Mouse (Mus musculus): ENCODE data around the gene Hcn1. TPM values are rescaled to one million over a fixed set of nuclear protein-coding genes. Genes with fewer than 3 reads are reported as not detected.

Hcn1 gene
- polyA plus RNA-seq, 1 experiment from 2014 or later, result 0.04 TPM

- H3K9ac ChIP-seq (ENCODE audit: low read depth, low read length), result no peak overlapping the region
- H3K4me2 ChIP-seq, result no peak overlapping the region
- no peak for ATAC-seq (replicated peaks; ENCODE audit: low FRiP score)
- no peaks in the 10 kb centered on the region for H3K27me3 ChIP-seq (replicated peaks; ENCODE audit: control insufficient read depth, insufficient read depth, low read length)
- no peaks in the 10 kb centered on the region for H3K9me3 ChIP-seq (ENCODE audit: control insufficient read depth, low read length)
- H3K36me3 ChIP-seq (ENCODE audit: control insufficient read depth, insufficient read depth, low read length), result no peaks in the 10 kb centered on the region
- no peak overlapping the region for H3K4me3 ChIP-seq (ENCODE audit: low read depth, low read length)
- no peak overlapping the region for H3K27ac ChIP-seq (ENCODE audit: low read depth, low read length)
- no peaks in the 10 kb centered on the region for H3K4me1 ChIP-seq (replicated peaks; ENCODE audit: control insufficient read depth, insufficient read depth, low read length)
- DNase-seq (ENCODE audit: low spot score), result no peak
- WGBS, result 91% methylated on average over 1 of the region's 1 CpGs
Measured at GRCm38 (mm10) chr13:117671851-117672250, 69.7 kb downstream of the Hcn1 start.

DNA sequence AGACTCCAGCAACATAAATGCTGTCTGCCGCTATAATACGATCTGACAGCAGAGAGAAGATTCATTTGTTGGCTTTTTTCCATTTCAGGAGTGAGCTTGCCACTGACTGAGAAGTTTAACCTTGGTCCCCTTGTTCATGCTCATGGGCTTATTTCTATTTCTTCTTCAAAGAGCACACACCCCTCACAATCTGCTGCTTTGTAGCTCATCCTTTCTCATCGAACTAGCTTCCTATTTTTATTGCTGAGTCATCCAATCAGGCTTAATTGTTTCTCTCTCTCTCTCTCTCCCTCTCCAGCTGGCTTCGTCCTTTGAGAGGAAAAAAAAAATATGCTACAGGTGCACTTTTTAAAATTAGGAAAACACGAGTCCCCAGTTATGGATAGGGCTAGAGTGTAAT is 74.3 kb downstream of the Hcn1 start:
- DNase-seq (ENCODE audit: low spot score) (no peak), ATAC-seq (replicated peaks; ENCODE audit: low FRiP score) (no peak)
- Histone ChIP-seq H3K9me3 (ENCODE audit: control insufficient read depth, low read length) (no peaks in the 10 kb centered on the region), H3K27ac (ENCODE audit: low read depth, low read length) (no peak overlapping the region), H3K9ac (ENCODE audit: low read depth, low read length) (no peak overlapping the region), H3K36me3 (ENCODE audit: control insufficient read depth, insufficient read depth, low read length) (no peaks in the 10 kb centered on the region), H3K4me2 (no peak overlapping the region), H3K4me1 (replicated peaks; ENCODE audit: control insufficient read depth, insufficient read depth, low read length) (no peaks in the 10 kb centered on the region), H3K4me3 (ENCODE audit: low read depth, low read length) (no peak overlapping the region), H3K27me3 (replicated peaks; ENCODE audit: control insufficient read depth, insufficient read depth, low read length) (no peaks in the 10 kb centered on the region)
- WGBS, result 80% methylated on average over 5 of the region's 5 CpGs

DNA sequence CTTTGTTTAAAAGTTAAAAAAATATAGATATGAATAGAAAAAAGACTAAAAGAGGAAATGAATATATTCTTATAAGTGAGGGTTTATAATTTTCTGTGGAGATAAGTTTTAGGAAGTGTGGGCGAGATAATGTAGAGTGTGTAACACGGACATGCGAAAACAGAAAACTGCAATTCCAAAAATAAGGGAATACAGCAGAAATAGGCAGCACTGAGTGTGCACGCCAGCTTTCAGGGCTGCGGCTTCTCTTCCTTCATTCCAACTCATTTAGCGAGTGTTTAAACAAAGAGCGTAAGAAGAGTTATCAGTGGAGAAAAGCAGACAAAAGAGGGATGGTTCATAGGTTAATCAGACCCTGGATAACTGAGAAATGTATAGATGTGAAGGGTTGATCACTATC is 85.5 kb downstream of the Hcn1 start:
- 84% methylated on average over 7 of the region's 7 CpGs for WGBS
- no peak overlapping the region for H3K9ac ChIP-seq (ENCODE audit: low read depth, low read length)
- ATAC-seq (replicated peaks; ENCODE audit: low FRiP score) (no peak), DNase-seq (ENCODE audit: low spot score) (no peak)
- no peaks in the 10 kb centered on the region for H3K4me1 ChIP-seq (replicated peaks; ENCODE audit: control insufficient read depth, insufficient read depth, low read length)
- no peak overlapping the region for H3K4me3 ChIP-seq (ENCODE audit: low read depth, low read length)
- no peak overlapping the region for H3K4me2 ChIP-seq
- H3K36me3 ChIP-seq (ENCODE audit: control insufficient read depth, insufficient read depth, low read length), result no peaks in the 10 kb centered on the region
- H3K27ac ChIP-seq (ENCODE audit: low read depth, low read length), result no peak overlapping the region
- H3K27me3 ChIP-seq (replicated peaks; ENCODE audit: control insufficient read depth, insufficient read depth, low read length), result no peaks in the 10 kb centered on the region
- no peaks in the 10 kb centered on the region for H3K9me3 ChIP-seq (ENCODE audit: control insufficient read depth, low read length)

DNA sequence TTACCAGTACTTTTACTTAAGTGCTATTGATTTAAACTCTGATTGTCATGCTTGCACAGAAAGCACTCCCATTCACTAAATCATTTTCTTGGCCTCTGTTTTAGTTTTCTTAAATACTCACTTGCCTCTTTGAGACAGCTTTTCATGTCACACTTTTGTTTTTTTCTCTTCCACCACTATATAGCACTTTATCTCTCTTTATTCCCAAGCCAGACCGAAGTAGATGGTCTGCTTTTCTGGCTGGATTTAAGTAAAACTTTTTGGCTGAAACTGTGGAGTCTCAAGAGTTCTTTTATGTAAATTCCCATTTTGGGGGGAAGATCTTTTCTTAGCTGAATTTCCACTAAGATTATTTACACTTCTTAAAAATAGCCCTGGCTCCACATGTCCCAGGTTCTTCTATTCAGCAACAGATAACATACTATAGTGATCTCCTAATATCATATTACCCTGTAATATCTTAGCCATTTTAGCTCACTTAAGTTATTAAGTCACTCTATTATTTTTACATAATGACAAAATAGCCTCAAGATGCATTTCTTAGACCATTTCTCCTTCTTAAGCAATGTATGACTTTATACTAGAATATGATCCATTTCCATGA is 92.7 kb downstream of the Hcn1 start:
- WGBS, result 94% methylated on average over 1 of the region's 1 CpGs
- no peak for DNase-seq (ENCODE audit: low spot score)
- no peak for ATAC-seq (replicated peaks; ENCODE audit: low FRiP score)

DNA sequence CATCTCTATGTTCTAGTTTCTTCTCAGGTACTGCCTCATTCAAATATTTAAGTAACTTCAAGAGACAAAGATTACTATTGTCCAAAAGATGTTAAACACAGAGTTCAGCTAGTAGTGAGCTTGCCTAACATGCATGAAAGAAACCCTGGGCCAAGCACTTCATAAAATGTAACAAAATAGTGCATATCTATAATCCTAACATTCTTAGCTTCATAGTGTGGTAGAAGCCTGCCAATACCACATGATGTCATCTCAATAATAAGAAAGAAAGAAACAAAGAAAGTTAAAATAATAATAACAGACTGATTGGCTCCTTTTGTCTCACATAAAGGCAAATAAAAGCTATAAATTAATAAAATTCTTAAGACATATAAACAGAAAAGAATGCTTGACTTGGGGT is 103.5 kb downstream of the Hcn1 start:
- Histone ChIP-seq H3K27me3 (replicated peaks; ENCODE audit: control insufficient read depth, insufficient read depth, low read length) (no peaks in the 10 kb centered on the region), H3K4me1 (replicated peaks; ENCODE audit: control insufficient read depth, insufficient read depth, low read length) (no peaks in the 10 kb centered on the region), H3K9me3 (ENCODE audit: control insufficient read depth, low read length) (no peaks in the 10 kb centered on the region), H3K36me3 (ENCODE audit: control insufficient read depth, insufficient read depth, low read length) (no peaks in the 10 kb centered on the region), H3K4me3 (ENCODE audit: low read depth, low read length) (no peak overlapping the region), H3K9ac (ENCODE audit: low read depth, low read length) (no peak overlapping the region), H3K27ac (ENCODE audit: low read depth, low read length) (no peak overlapping the region), H3K4me2 (no peak overlapping the region)
- no peak for DNase-seq (ENCODE audit: low spot score)
- no peak for ATAC-seq (replicated peaks; ENCODE audit: low FRiP score)

More for the DNA sequence above, 92.7 kb downstream of the Hcn1 start:
- Histone ChIP-seq H3K9ac (ENCODE audit: low read depth, low read length) (no peak overlapping the region), H3K27me3 (replicated peaks; ENCODE audit: control insufficient read depth, insufficient read depth, low read length) (no peaks in the 10 kb centered on the region), H3K4me3 (ENCODE audit: low read depth, low read length) (no peak overlapping the region), H3K9me3 (ENCODE audit: control insufficient read depth, low read length) (no peaks in the 10 kb centered on the region), H3K36me3 (ENCODE audit: control insufficient read depth, insufficient read depth, low read length) (no peaks in the 10 kb centered on the region), H3K4me2 (no peak overlapping the region), H3K27ac (ENCODE audit: low read depth, low read length) (no peak overlapping the region), H3K4me1 (replicated peaks; ENCODE audit: control insufficient read depth, insufficient read depth, low read length) (no peaks in the 10 kb centered on the region)

DNA sequence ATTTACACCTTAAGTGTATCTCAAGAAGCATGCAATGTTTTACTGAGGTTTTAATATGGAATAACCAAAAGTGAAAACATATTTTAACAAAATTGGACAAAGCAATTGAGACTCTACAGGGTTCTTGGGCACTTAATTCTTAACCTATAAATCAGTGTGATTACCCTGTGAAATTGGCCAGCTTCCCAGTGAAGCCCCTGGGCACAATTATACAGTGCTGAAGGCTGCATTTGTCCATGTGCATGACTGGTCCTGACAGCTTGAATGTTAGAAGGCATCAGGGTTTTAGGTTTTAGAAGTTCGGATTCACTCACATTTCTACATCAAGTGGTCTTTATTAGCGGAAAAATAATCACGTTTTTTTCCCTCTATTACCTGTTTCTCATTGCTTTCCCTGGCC is 103.9 kb downstream of the Hcn1 start:
- Histone ChIP-seq H3K9ac (ENCODE audit: low read depth, low read length) (no peak overlapping the region), H3K4me3 (ENCODE audit: low read depth, low read length) (no peak overlapping the region), H3K4me1 (replicated peaks; ENCODE audit: control insufficient read depth, insufficient read depth, low read length) (no peaks in the 10 kb centered on the region), H3K4me2 (no peak overlapping the region), H3K9me3 (ENCODE audit: control insufficient read depth, low read length) (no peaks in the 10 kb centered on the region), H3K36me3 (ENCODE audit: control insufficient read depth, insufficient read depth, low read length) (no peaks in the 10 kb centered on the region), H3K27ac (ENCODE audit: low read depth, low read length) (no peak overlapping the region), H3K27me3 (replicated peaks; ENCODE audit: control insufficient read depth, insufficient read depth, low read length) (no peaks in the 10 kb centered on the region)
- ATAC-seq (replicated peaks; ENCODE audit: low FRiP score), result no peak
- no peak for DNase-seq (ENCODE audit: low spot score)
- WGBS, result 73% methylated on average over 3 of the region's 3 CpGs

DNA sequence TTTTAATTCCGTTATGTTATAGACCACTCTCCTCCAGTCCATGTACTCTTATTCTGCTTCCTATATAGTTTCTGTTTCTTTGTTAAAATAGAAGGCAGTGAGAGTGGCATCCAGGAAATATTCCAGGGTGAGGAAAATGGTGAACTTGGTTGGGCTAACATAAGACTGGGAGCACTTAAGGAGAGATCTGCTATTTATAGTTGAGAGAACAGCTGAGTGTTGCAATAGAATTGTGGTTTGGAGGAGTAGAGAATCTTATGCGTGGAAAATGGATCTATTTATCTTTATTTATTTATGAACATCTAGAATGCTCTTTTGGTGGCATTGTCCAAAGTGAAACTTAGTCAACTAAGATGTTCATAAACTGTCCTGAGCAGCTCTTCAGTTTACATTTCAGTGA is 104.4 kb downstream of the Hcn1 start:
- Histone ChIP-seq H3K36me3 (ENCODE audit: control insufficient read depth, insufficient read depth, low read length) (no peaks in the 10 kb centered on the region), H3K4me3 (ENCODE audit: low read depth, low read length) (no peak overlapping the region), H3K27me3 (replicated peaks; ENCODE audit: control insufficient read depth, insufficient read depth, low read length) (no peaks in the 10 kb centered on the region), H3K4me2 (no peak overlapping the region), H3K4me1 (replicated peaks; ENCODE audit: control insufficient read depth, insufficient read depth, low read length) (no peaks in the 10 kb centered on the region), H3K9me3 (ENCODE audit: control insufficient read depth, low read length) (no peaks in the 10 kb centered on the region), H3K27ac (ENCODE audit: low read depth, low read length) (no peak overlapping the region), H3K9ac (ENCODE audit: low read depth, low read length) (no peak overlapping the region)
- ATAC-seq (replicated peaks; ENCODE audit: low FRiP score) (no peak), DNase-seq (ENCODE audit: low spot score) (no peak)
- WGBS, result 56% methylated on average over 2 of the region's 2 CpGs

DNA sequence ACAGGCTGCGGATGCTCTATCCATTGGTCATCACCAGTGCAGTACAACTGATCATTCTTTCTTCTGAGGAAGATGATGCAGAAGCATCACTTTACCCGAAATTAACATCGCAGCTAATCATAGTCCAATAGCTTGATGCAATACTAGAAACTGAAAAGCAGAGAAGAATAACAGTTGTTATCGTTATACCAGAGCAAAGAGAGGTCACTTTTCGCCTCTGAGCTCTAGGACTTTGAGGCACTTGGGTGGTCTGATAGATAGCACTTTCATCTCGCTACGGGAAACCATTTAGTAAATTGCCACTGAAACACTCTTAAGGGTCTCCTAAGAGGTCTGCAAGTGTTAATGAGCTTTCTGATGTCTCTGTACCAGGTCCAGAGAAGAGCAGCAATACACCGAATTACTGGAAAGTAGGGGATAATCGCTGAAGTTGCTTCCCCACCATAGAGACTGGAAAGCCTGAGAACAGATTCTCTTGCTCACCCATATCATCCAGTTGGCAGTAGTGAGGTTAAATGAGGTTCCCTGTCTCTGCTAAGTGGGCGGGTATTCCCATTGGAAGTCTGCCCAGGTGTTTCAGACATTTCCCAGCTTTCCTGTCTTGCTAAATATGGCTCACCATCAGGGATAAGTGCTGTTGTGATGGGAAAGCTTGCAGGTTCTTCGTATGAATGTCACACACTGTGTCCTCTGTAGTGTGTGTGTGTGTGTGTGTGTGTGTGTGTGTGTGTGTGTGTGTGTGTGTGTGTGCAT is 105.0 kb downstream of the Hcn1 start:
- no peak overlapping the region for H3K27ac ChIP-seq (ENCODE audit: low read depth, low read length)
- no peaks in the 10 kb centered on the region for H3K27me3 ChIP-seq (replicated peaks; ENCODE audit: control insufficient read depth, insufficient read depth, low read length)
- H3K9ac ChIP-seq (ENCODE audit: low read depth, low read length), result no peak overlapping the region
- WGBS, result 70% methylated on average over 11 of the region's 11 CpGs
- no peaks in the 10 kb centered on the region for H3K36me3 ChIP-seq (ENCODE audit: control insufficient read depth, insufficient read depth, low read length)
- DNase-seq (ENCODE audit: low spot score) (no peak), ATAC-seq (replicated peaks; ENCODE audit: low FRiP score) (no peak)
- no peaks in the 10 kb centered on the region for H3K4me1 ChIP-seq (replicated peaks; ENCODE audit: control insufficient read depth, insufficient read depth, low read length)
- H3K9me3 ChIP-seq (ENCODE audit: control insufficient read depth, low read length), result no peaks in the 10 kb centered on the region
- H3K4me3 ChIP-seq (ENCODE audit: low read depth, low read length), result no peak overlapping the region
- H3K4me2 ChIP-seq, result no peak overlapping the region

GRCm38 (mm10) chr13:117710811-117711210 is 108.7 kb downstream of the Hcn1 start:
- Histone ChIP-seq H3K9ac (ENCODE audit: low read depth, low read length) (no peak overlapping the region), H3K27me3 (replicated peaks; ENCODE audit: control insufficient read depth, insufficient read depth, low read length) (no peaks in the 10 kb centered on the region), H3K4me2 (no peak overlapping the region), H3K9me3 (ENCODE audit: control insufficient read depth, low read length) (no peaks in the 10 kb centered on the region), H3K4me3 (ENCODE audit: low read depth, low read length) (no peak overlapping the region), H3K4me1 (replicated peaks; ENCODE audit: control insufficient read depth, insufficient read depth, low read length) (no peaks in the 10 kb centered on the region), H3K27ac (ENCODE audit: low read depth, low read length) (no peak overlapping the region), H3K36me3 (ENCODE audit: control insufficient read depth, insufficient read depth, low read length) (no peaks in the 10 kb centered on the region)
- no peak for ATAC-seq (replicated peaks; ENCODE audit: low FRiP score)
- no peak for DNase-seq (ENCODE audit: low spot score)

Data from liver, embryonic 11.5 days (tissue).